Mouse (Mus musculus): ENCODE results near the gene Gtf3a. TPM values are rescaled to one million over a fixed set of nuclear protein-coding genes. Genes with fewer than 3 reads are reported as not detected.

Gtf3a gene
- total and polyA plus RNA-seq, 3 experiments, result 110 to 133 (median 130) TPM

DNA sequence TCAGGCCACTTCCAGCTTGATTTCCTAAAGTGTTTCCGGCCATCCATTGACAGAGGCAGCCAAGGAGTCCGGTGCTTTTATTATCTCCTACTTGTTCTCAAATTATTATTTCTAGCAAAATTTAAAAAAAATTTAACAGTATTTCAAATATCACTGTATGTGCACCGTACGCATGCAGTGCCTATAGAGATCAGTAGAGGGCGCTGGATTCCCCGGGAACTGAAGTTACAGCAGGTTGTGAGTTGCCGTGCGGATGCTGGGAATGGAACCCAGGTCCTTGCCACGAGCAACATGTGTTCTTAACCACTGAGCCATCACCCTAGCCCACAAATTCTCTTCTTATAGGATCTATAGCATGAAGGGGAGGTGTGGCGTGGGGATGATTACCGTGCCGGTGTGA is 50.3 kb downstream of the Gtf3a start:
- Histone ChIP-seq H3K27me3 (replicated peaks) (no peaks in the 10 kb centered on the region), H3K36me3 (replicated peaks in 1 of 2; ENCODE audit: control insufficient read depth in 1 of 2, insufficient read depth in 1 of 2, low read length in 1 of 2) (no peaks in the 10 kb centered on the region), H3K4me1 (ENCODE audit: control insufficient read depth in 1 of 2, insufficient read depth in 2 of 2) (no peaks in the 10 kb centered on the region), H3K27ac (ENCODE audit: insufficient read depth, low read depth) (no peak overlapping the region), H3K9me3 (replicated peaks; ENCODE audit: low read length) (peaks cover 28% of the 10 kb centered on the region), H3K79me2 (replicated peaks; ENCODE audit: control insufficient read depth, extremely low read depth, insufficient read depth, poor library complexity, severe bottlenecking) (no peaks in the 10 kb centered on the region), H3K4me3 (replicated peaks in 1 of 3; ENCODE audit: low read depth in 2 of 3, low read length in 2 of 3, poor library complexity in 1 of 3) (no peak overlapping the region), H3K4me2 (ENCODE audit: insufficient read depth, low read depth, poor library complexity, severe bottlenecking) (no peak overlapping the region), H3K9ac (ENCODE audit: insufficient read depth, low read depth) (no peak overlapping the region)
- TF ChIP-seq NELFE (IDR thresholded peaks at IDR 0.05; ENCODE audit: low read depth, low read length) (no peak), HCFC1 (IDR thresholded peaks at IDR 0.05; ENCODE audit: low read depth, low read length) (no peak), CTCF (conservative IDR thresholded peaks at IDR 0.05 in 1 of 2, IDR thresholded peaks at IDR 0.05 in 1 of 2; ENCODE audit: low read depth in 2 of 2, low read length in 2 of 2) (no peak), ETS1 (conservative IDR thresholded peaks at IDR 0.05; ENCODE audit: low read depth, low read length) (no peak), ZC3H11A (IDR thresholded peaks at IDR 0.05; ENCODE audit: low read depth, low read length) (no peak), GABPA (IDR thresholded peaks at IDR 0.05; ENCODE audit: insufficient replicate concordance, low read depth, low read length) (no peak), USF2 (conservative IDR thresholded peaks at IDR 0.05; ENCODE audit: low read depth, low read length) (no peak), POLR2AphosphoS2 (IDR thresholded peaks at IDR 0.05; ENCODE audit: low read depth, low read length) (no peak), CHD2 (IDR thresholded peaks at IDR 0.05; ENCODE audit: low read length) (no peak), RAD21 (IDR thresholded peaks at IDR 0.05; ENCODE audit: low read depth, low read length) (no peak), MAX (IDR thresholded peaks at IDR 0.05; ENCODE audit: low read length) (no peak), NRF1 (IDR thresholded peaks at IDR 0.05; ENCODE audit: low read depth, low read length) (no peak), CHD1 (IDR thresholded peaks at IDR 0.05; ENCODE audit: low read depth, low read length) (no peak)
- in situ Hi-C loops (cut with MboI; ENCODE audit: low pct_ligation_motif_present, low pct_unique_long_range_greater_than_20kb, low sequenced_read_pairs), result no loop called here
- DNase-seq (ENCODE audit: extremely low read depth), result no peak
- dilution Hi-C loops (cut with MboI; ENCODE audit: extremely low pct_ligation_motif_present, extremely low pct_unique_long_range_greater_than_20kb, low sequenced_read_pairs), result no loop called here

DNA sequence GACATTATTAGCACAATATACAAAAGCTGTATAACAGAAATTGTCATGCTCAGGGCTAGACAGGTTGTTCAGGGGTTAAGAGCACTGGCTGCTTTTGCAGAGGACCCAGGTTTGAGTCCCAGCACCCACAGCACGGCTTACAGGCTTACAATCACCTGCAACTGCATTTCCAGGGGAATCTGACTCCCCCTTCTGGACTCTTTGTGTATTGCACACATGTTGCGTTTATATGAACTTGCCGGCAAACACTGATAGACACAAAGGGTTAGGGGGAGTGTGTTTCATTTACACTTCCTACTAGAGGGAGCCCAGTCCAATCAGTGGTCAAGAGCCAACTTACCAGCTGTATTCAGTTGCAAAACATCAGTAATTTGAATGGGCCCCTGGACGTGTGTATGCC is 52.9 kb downstream of the Gtf3a start:
- Histone ChIP-seq H3K27ac (ENCODE audit: insufficient read depth, low read depth) (no peak overlapping the region), H3K4me2 (ENCODE audit: insufficient read depth, low read depth, poor library complexity, severe bottlenecking) (no peak overlapping the region), H3K79me2 (replicated peaks; ENCODE audit: control insufficient read depth, extremely low read depth, insufficient read depth, poor library complexity, severe bottlenecking) (no peaks in the 10 kb centered on the region), H3K4me1 (ENCODE audit: control insufficient read depth in 1 of 2, insufficient read depth in 2 of 2) (no peaks in the 10 kb centered on the region), H3K9me3 (replicated peaks; ENCODE audit: low read length) (peaks cover 32% of the 10 kb centered on the region), H3K4me3 (replicated peaks in 1 of 3; ENCODE audit: low read depth in 2 of 3, low read length in 2 of 3, poor library complexity in 1 of 3) (no peak overlapping the region), H3K36me3 (replicated peaks in 1 of 2; ENCODE audit: control insufficient read depth in 1 of 2, insufficient read depth in 1 of 2, low read length in 1 of 2) (no peaks in the 10 kb centered on the region), H3K9ac (ENCODE audit: insufficient read depth, low read depth) (no peak overlapping the region), H3K27me3 (replicated peaks) (no peaks in the 10 kb centered on the region)
- no peak for DNase-seq (ENCODE audit: extremely low read depth)
- dilution Hi-C loops (cut with MboI; ENCODE audit: extremely low pct_ligation_motif_present, extremely low pct_unique_long_range_greater_than_20kb, low sequenced_read_pairs) (no loop called here), in situ Hi-C loops (cut with MboI; ENCODE audit: low pct_ligation_motif_present, low pct_unique_long_range_greater_than_20kb, low sequenced_read_pairs) (no loop called here)
- TF ChIP-seq ZNF384 (IDR thresholded peaks at IDR 0.05; ENCODE audit: low read depth, low read length) (no peak), CTCF (conservative IDR thresholded peaks at IDR 0.05 in 1 of 2, IDR thresholded peaks at IDR 0.05 in 1 of 2; ENCODE audit: low read depth in 2 of 2, low read length in 2 of 2) (no peak; a peak in 1 of 4 replicates), PAX5 (IDR thresholded peaks at IDR 0.05; ENCODE audit: low read length) (no peak)

- Histone ChIP-seq H3K36me3 (replicated peaks in 1 of 2; ENCODE audit: control insufficient read depth in 1 of 2, insufficient read depth in 1 of 2, low read length in 1 of 2) (no peaks in the 10 kb centered on the region), H3K27ac (ENCODE audit: insufficient read depth, low read depth) (no peak overlapping the region), H3K4me2 (ENCODE audit: insufficient read depth, low read depth, poor library complexity, severe bottlenecking) (no peak overlapping the region), H3K9me3 (replicated peaks; ENCODE audit: low read length) (peaks cover 21% of the 10 kb centered on the region), H3K79me2 (replicated peaks; ENCODE audit: control insufficient read depth, extremely low read depth, insufficient read depth, poor library complexity, severe bottlenecking) (no peaks in the 10 kb centered on the region), H3K9ac (ENCODE audit: insufficient read depth, low read depth) (no peak overlapping the region), H3K27me3 (replicated peaks) (no peaks in the 10 kb centered on the region), H3K4me1 (ENCODE audit: control insufficient read depth in 1 of 2, insufficient read depth in 2 of 2) (no peaks in the 10 kb centered on the region), H3K4me3 (replicated peaks in 1 of 3; ENCODE audit: low read depth in 2 of 3, low read length in 2 of 3, poor library complexity in 1 of 3) (no peak overlapping the region)
- dilution Hi-C loops (cut with MboI; ENCODE audit: extremely low pct_ligation_motif_present, extremely low pct_unique_long_range_greater_than_20kb, low sequenced_read_pairs), result no loop called here
- TF ChIP-seq ZKSCAN1 (IDR thresholded peaks at IDR 0.05; ENCODE audit: borderline replicate concordance, low read depth, low read length) (no peak), EP300 (IDR thresholded peaks at IDR 0.05; ENCODE audit: low read length) (no peak), MXI1 (IDR thresholded peaks at IDR 0.05; ENCODE audit: low read depth, low read length) (no peak), TCF12 (IDR thresholded peaks at IDR 0.05; ENCODE audit: low read depth, low read length) (no peak), PAX5 (IDR thresholded peaks at IDR 0.05; ENCODE audit: low read length) (no peak), SIN3A (IDR thresholded peaks at IDR 0.05; ENCODE audit: low read length) (no peak), RAD21 (IDR thresholded peaks at IDR 0.05; ENCODE audit: low read depth, low read length) (no peak; the same call in 1 of the 2 replicates), CHD2 (IDR thresholded peaks at IDR 0.05; ENCODE audit: low read length) (no peak)
- in situ Hi-C loops (cut with MboI; ENCODE audit: low pct_ligation_motif_present, low pct_unique_long_range_greater_than_20kb, low sequenced_read_pairs), result no loop called here
- DNase-seq (ENCODE audit: extremely low read depth), result no peak
Observed at GRCm38 (mm10) chr5:147003303-147003702, 54.8 kb downstream of the Gtf3a start.
